Mouse (Mus musculus) liver, embryonic 16.5 days (tissue): ENCODE results near the gene Capzb. TPM values are rescaled to one million over a fixed set of nuclear protein-coding genes. Genes with fewer than 3 reads are reported as not detected.

Source experiments
- ATAC-seq: fragments of 200-750 bp; cut with Nextera tagmentation; 2 replicates; pipeline ENCODE4 v1.8.0; 2017; ENCODE audit warnings: low read depth, mild to moderate bottlenecking, moderate number of reproducible peaks, moderate library complexity
- H3K27ac ChIP-seq: fragments of 300-500 bp; sonication (generic); 2 replicates; pipeline ENCODE4 v1.5.1; 2014; ENCODE audit warnings: mild to moderate bottlenecking, low read length
- H3K27me3 ChIP-seq: fragments of 300-500 bp; sonication (generic); 2 replicates; pipeline ENCODE4 v1.6.1; 2014; ENCODE audit warnings: low read depth, low read length, mixed read lengths; ENCODE audit not compliant: control insufficient read depth, insufficient read depth
- H3K36me3 ChIP-seq: fragments of 300-500 bp; sonication (generic); 2 replicates; pipeline ENCODE4 v1.6.1; 2014; ENCODE audit warnings: mild to moderate bottlenecking; ENCODE audit not compliant: control insufficient read depth, insufficient read depth
- H3K4me1 ChIP-seq: fragments of 300-500 bp; sonication (generic); 2 replicates; pipeline ENCODE4 v1.6.1; 2014; ENCODE audit warnings: low read depth, low read length, mixed read lengths; ENCODE audit not compliant: control insufficient read depth
- H3K4me2 ChIP-seq: fragments of 300-500 bp; sonication (generic); 2 replicates; pipeline ENCODE4 v1.6.1; 2014; ENCODE audit warnings: low read depth, low read length, mixed read lengths
- H3K4me3 ChIP-seq: fragments of 300-500 bp; sonication (generic); 2 replicates; pipeline ENCODE4 v1.5.1; 2014; ENCODE audit warnings: low read depth, mild to moderate bottlenecking, low read length
- H3K9ac ChIP-seq: fragments of 300-500 bp; sonication (generic); 2 replicates; pipeline ENCODE4 v1.6.1; 2014; ENCODE audit warnings: low read depth, low read length
- H3K9me3 ChIP-seq: fragments of 300-500 bp; sonication (generic); replicated peaks from 2 replicates; pipeline ENCODE4 v1.6.1; 2016; ENCODE audit warnings: low read length; ENCODE audit not compliant: control insufficient read depth
- WGBS: fragments of 180-500 bp; shearing (Covaris S2); extraction: QIAGEN DNeasy Blood & Tissue Kit; methylation state at CpG from one replicate; pipeline ENCODE4 v1.1.7; 2014; ENCODE audit not compliant: insufficient replicate concordance; 5-methylcytosine and 5-hydroxymethylcytosine counted together
- polyA plus RNA-seq: library from polyadenylated mRNA; unstranded; fragments of >200 nt; fragmentation: Nextera tagmentation; extraction: Ambion mirVana; gene quantifications from 2 replicates; pipeline ENCODE4 v1.2.1, GENCODE M21; 2015

Capzb gene
- polyA plus RNA-seq, 1 experiment from 2014 or later, result 135 TPM

GRCm38 (mm10) chr4:139309651-139310050, 117.0 kb downstream of the Capzb start:
- Histone ChIP-seq H3K4me2 (peak overlapping the region; percentile 98), H3K27ac (no peak overlapping the region), H3K4me3 (peak overlapping the region; percentile 90), H3K9me3 (no peaks in the 10 kb centered on the region), H3K27me3 (no peaks in the 10 kb centered on the region), H3K4me1 (peaks cover 24% of the 10 kb centered on the region), H3K9ac (peak overlapping the region; percentile 93), H3K36me3 (no peaks in the 10 kb centered on the region)
- ATAC-seq, result no peak
- 37% methylated on average over 6 of the region's 6 CpGs for WGBS

- peak within 1 kb of the TSS; percentile 68 for H3K27ac ChIP-seq
Observed at GRCm38 (mm10) chr4:139310171-139310898, 117.6 kb downstream of the Capzb start, which contains the start of the genes Pqlc2 and Akr7a5. Gene Pqlc2 (minus strand): TSS chr4:139310708. Gene Akr7a5 (plus strand): TSS chr4:139310744.

GRCm38 (mm10) chr4:139310899-139311701, 118.4 kb downstream of the Capzb start:
- Histone ChIP-seq H3K4me3 (peak overlapping the region; percentile 90), H3K36me3 (no peaks in the 10 kb centered on the region), H3K9me3 (no peaks in the 10 kb centered on the region), H3K27me3 (no peaks in the 10 kb centered on the region), H3K27ac (peak overlapping the region; percentile 68), H3K9ac (peak overlapping the region; percentile 93), H3K4me2 (peak overlapping the region; percentile 98), H3K4me1 (peaks cover 24% of the 10 kb centered on the region)
- ATAC-seq, result peak; percentile 43
- under 1% methylated on average over 53 of the region's 53 CpGs for WGBS

More at GRCm38 (mm10) chr4:139310171-139310898, 117.6 kb downstream of the Capzb start, which contains the start of the genes Pqlc2 and Akr7a5:
- Histone ChIP-seq H3K9me3 (no peaks in the 10 kb centered on the region), H3K36me3 (no peaks in the 10 kb centered on the region), H3K4me3 (peak within 1 kb of the TSS; percentile 90), H3K9ac (peak within 1 kb of the TSS; percentile 93), H3K4me2 (peak within 1 kb of the TSS; percentile 98), H3K4me1 (peaks cover 24% of the 10 kb centered on the region), H3K27me3 (no peaks in the 10 kb centered on the region)
- peak; percentile 85 for ATAC-seq
- WGBS, result under 1% methylated on average over 63 of the region's 63 CpGs

GRCm38 (mm10) chr4:139311707-139312106, 119.0 kb downstream of the Capzb start:
- H3K4me1 ChIP-seq, result peaks cover 24% of the 10 kb centered on the region
- no peaks in the 10 kb centered on the region for H3K27me3 ChIP-seq
- H3K4me3 ChIP-seq, result peak overlapping the region; percentile 90
- H3K4me2 ChIP-seq, result peak overlapping the region; percentile 98
- peak overlapping the region; percentile 33; the same call in 1 of the 2 replicates for H3K27ac ChIP-seq
- no peaks in the 10 kb centered on the region for H3K36me3 ChIP-seq
- no peaks in the 10 kb centered on the region for H3K9me3 ChIP-seq
- WGBS, result 19% methylated on average over 14 of the region's 14 CpGs
- H3K9ac ChIP-seq, result peak overlapping the region; percentile 93
- no peak; the same call in 1 of the 2 replicates for ATAC-seq

GRCm38 (mm10) chr4:139312632-139313031, 119.9 kb downstream of the Capzb start:
- Histone ChIP-seq H3K27me3 (no peaks in the 10 kb centered on the region), H3K4me3 (no peak overlapping the region), H3K9ac (no peak overlapping the region), H3K4me2 (no peak overlapping the region), H3K4me1 (peaks cover 24% of the 10 kb centered on the region), H3K9me3 (no peaks in the 10 kb centered on the region), H3K27ac (no peak overlapping the region), H3K36me3 (no peaks in the 10 kb centered on the region)
- WGBS, result 50% methylated on average over 4 of the region's 4 CpGs
- no peak for ATAC-seq

GRCm38 (mm10) chr4:139318449-139318848, 125.8 kb downstream of the Capzb start:
- Histone ChIP-seq H3K4me2 (no peak overlapping the region), H3K9me3 (no peaks in the 10 kb centered on the region), H3K27ac (no peak overlapping the region), H3K27me3 (no peaks in the 10 kb centered on the region), H3K36me3 (no peaks in the 10 kb centered on the region), H3K4me1 (no peaks in the 10 kb centered on the region), H3K9ac (no peak overlapping the region), H3K4me3 (no peak overlapping the region)
- ATAC-seq, result no peak
- 71% methylated on average over 11 of the region's 11 CpGs for WGBS

- no peak overlapping the region for H3K27ac ChIP-seq
- no peaks in the 10 kb centered on the region for H3K9me3 ChIP-seq
- no peak overlapping the region for H3K4me2 ChIP-seq
- no peak for ATAC-seq
- no peak overlapping the region for H3K9ac ChIP-seq
- 75% methylated on average over 4 of the region's 4 CpGs for WGBS
- H3K27me3 ChIP-seq, result no peaks in the 10 kb centered on the region
- no peaks in the 10 kb centered on the region for H3K4me1 ChIP-seq
- no peak overlapping the region for H3K4me3 ChIP-seq
- H3K36me3 ChIP-seq, result no peaks in the 10 kb centered on the region
Observed at GRCm38 (mm10) chr4:139319740-139320139, 127.0 kb downstream of the Capzb start.

- Histone ChIP-seq H3K27ac (no peak overlapping the region), H3K4me1 (peaks cover 30% of the 10 kb centered on the region), H3K9me3 (no peaks in the 10 kb centered on the region), H3K9ac (peak overlapping the region; percentile 65), H3K4me3 (peak overlapping the region; percentile 59), H3K4me2 (peak overlapping the region; percentile 84), H3K27me3 (no peaks in the 10 kb centered on the region), H3K36me3 (no peaks in the 10 kb centered on the region)
- ATAC-seq, result peak; percentile 78
- WGBS, result 3% methylated on average over 10 of the region's 10 CpGs
Observed at GRCm38 (mm10) chr4:139330605-139331004, 137.9 kb downstream of the Capzb start.
